Mouse (Mus musculus): ENCODE results near the gene Ddb2.

GRCm38 (mm10) chr2:91257126-91257980 lies 20.6 kb upstream of the Ddb2 start:
- no peak for TF ChIP-seq CTCF (IDR thresholded peaks at IDR 0.05; ENCODE audit: insufficient read depth, low read depth, low read length)
- no peak for TF ChIP-seq POLR2A (IDR thresholded peaks at IDR 0.05; ENCODE audit: insufficient read depth, low read depth, low read length)

All from olfactory bulb, adult 2 months (tissue).